Mouse (Mus musculus): Measurements from ENCODE around the gene Gadd45gip1. TPM values are rescaled to one million over a fixed set of nuclear protein-coding genes. Genes with fewer than 3 reads are reported as not detected.
A peak's percentile ranks its signal among the peaks of the same experiment; 100 is the strongest.

The Gadd45gip1 gene
- polyA plus RNA-seq, 1 experiment = 32.2 TPM

GRCm38 (mm10) chr8:84832759-84833742 lies 1.7 kb downstream of the Gadd45gip1 start:
- Histone ChIP-seq H3K27ac (replicated peaks; ENCODE audit: low read depth, low read length) (peak overlapping the region; percentile 52; the same call in 1 of the 2 replicates), H3K4me1 (ENCODE audit: control insufficient read depth, insufficient read depth, insufficient read length, low read length) (no peaks in the 10 kb centered on the region), H3K4me3 (ENCODE audit: insufficient read depth, low read depth, low read length) (peak overlapping the region; percentile 86)

GRCm38 (mm10) chr8:84834002-84834865 lies 2.9 kb downstream of the Gadd45gip1 start:
- Histone ChIP-seq H3K4me1 (ENCODE audit: control insufficient read depth, insufficient read depth, insufficient read length, low read length) (no peaks in the 10 kb centered on the region), H3K27ac (replicated peaks; ENCODE audit: low read depth, low read length) (no peak overlapping the region)

DNA sequence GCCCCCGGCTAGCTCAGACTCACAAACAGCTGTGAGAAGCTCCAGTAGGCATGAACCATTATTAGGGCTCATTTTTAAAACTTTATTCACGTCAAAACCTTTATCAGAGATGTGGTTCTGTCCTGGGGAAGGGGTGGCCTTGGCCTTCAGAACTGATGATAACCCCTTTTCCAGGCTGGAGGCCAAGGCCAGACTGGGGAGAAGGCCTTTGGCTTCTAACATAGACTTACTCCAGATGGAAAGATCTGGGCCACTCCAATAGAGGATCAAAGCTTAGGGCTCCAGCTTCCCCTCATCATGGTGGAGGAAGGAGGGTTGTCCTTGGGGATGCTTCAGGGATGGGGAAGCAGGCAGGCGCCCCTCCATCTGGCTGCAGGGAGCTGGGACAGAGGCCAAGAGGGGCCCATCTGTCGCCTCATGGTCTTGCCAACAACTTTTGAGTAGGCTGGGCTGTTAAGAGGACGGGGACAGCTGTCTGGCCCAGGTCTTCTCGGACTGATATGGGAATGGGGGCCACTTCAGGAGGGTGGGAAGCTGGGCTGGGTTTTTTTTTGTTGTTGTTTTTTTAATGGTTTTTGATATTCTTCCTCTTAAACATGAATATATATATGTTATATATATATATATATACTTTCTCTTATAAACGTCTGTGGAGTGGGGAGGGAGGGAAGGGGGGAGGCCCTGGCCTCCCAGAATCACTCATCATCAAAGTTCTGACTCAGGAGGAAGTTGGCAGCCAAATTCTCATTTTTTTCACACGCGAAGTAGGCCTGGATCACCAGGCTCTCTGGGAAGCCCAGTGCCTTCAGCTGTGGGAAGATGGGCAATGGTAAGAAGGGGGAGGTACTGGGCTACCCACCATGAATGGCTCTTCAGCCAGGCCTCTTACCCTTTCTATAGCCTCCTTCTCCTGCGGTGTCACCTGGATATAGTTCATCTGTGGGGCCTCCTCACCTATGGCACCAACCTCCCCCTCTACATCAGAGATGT lies 3.8 kb downstream of the Gadd45gip1 start:
- Histone ChIP-seq H3K4me1 (ENCODE audit: control insufficient read depth, insufficient read depth, insufficient read length, low read length) (no peaks in the 10 kb centered on the region), H3K4me3 (ENCODE audit: insufficient read depth, low read depth, low read length) (no peak overlapping the region), H3K27ac (replicated peaks; ENCODE audit: low read depth, low read length) (no peak overlapping the region)

More at GRCm38 (mm10) chr8:84834002-84834865, 2.9 kb downstream of the Gadd45gip1 start:
- no peak overlapping the region for H3K4me3 ChIP-seq (ENCODE audit: insufficient read depth, low read depth, low read length)

GRCm38 (mm10) chr8:84837149-84837911 lies 6.0 kb downstream of the Gadd45gip1 start:
- Histone ChIP-seq H3K27ac (replicated peaks; ENCODE audit: low read depth, low read length) (no peak overlapping the region), H3K4me3 (ENCODE audit: insufficient read depth, low read depth, low read length) (no peak overlapping the region)

GRCm38 (mm10) chr8:84837912-84838470 lies 6.7 kb downstream of the Gadd45gip1 start:
- Histone ChIP-seq H3K27ac (replicated peaks; ENCODE audit: low read depth, low read length) (no peak overlapping the region), H3K4me3 (ENCODE audit: insufficient read depth, low read depth, low read length) (no peak overlapping the region), H3K4me1 (ENCODE audit: control insufficient read depth, insufficient read depth, insufficient read length, low read length) (no peaks in the 10 kb centered on the region)

More at GRCm38 (mm10) chr8:84837149-84837911, 6.0 kb downstream of the Gadd45gip1 start:
- no peaks in the 10 kb centered on the region for H3K4me1 ChIP-seq (ENCODE audit: control insufficient read depth, insufficient read depth, insufficient read length, low read length)

DNA sequence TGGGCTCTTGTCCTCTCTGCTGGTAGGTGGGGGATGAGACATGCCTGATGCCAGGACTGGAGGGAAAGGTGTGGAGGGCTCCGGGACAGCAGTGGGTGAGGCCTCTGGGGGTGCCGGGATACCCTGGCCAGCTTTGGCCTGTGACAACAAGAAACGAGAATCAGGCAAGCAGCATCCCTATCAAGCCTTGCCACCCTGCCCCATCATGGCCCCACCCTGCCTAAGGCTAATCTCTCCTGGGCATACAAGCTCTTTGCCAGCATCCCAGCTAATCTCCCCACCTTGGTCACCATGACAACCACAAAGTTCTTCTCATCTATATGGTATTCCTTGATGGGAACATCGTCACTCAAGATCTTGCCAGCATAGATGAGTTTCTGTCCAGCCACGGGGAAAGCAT lies 7.2 kb downstream of the Gadd45gip1 start:
- Histone ChIP-seq H3K27ac (replicated peaks; ENCODE audit: low read depth, low read length) (no peak overlapping the region), H3K4me3 (ENCODE audit: insufficient read depth, low read depth, low read length) (no peak overlapping the region), H3K4me1 (ENCODE audit: control insufficient read depth, insufficient read depth, insufficient read length, low read length) (no peaks in the 10 kb centered on the region)

- H3K4me1 ChIP-seq (ENCODE audit: control insufficient read depth, insufficient read depth, insufficient read length, low read length) = no peaks in the 10 kb centered on the region
- peak overlapping the region; percentile 69 for H3K4me3 ChIP-seq (ENCODE audit: insufficient read depth, low read depth, low read length)
- H3K27ac ChIP-seq (replicated peaks; ENCODE audit: low read depth, low read length) = peak overlapping the region; percentile 47; the same call in 1 of the 2 replicates
These were observed 8.1 kb downstream of the Gadd45gip1 start for GRCm38 (mm10) chr8:84839411-84839810.

DNA sequence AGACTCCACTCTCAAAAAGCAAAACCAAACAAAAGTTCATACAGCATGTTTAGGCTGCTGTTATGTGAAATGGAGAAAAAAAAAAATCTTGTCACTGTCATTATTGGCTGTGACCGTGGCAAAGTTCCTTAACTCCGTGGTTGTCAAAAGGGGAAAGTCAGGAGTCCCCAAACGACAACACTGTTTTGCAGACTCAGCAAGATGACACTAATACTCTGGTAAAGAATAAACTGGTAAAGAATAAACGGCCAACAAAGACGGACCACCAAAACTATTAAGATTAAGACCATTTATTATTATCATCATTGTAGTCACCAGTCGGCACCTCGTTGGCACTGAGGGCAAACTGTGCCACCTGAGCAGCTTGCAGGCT lies 8.5 kb downstream of the Gadd45gip1 start:
- H3K4me1 ChIP-seq (ENCODE audit: control insufficient read depth, insufficient read depth, insufficient read length, low read length) = no peaks in the 10 kb centered on the region
- H3K27ac ChIP-seq (replicated peaks; ENCODE audit: low read depth, low read length) = peak overlapping the region; percentile 47
- H3K4me3 ChIP-seq (ENCODE audit: insufficient read depth, low read depth, low read length) = peak overlapping the region; percentile 69

DNA sequence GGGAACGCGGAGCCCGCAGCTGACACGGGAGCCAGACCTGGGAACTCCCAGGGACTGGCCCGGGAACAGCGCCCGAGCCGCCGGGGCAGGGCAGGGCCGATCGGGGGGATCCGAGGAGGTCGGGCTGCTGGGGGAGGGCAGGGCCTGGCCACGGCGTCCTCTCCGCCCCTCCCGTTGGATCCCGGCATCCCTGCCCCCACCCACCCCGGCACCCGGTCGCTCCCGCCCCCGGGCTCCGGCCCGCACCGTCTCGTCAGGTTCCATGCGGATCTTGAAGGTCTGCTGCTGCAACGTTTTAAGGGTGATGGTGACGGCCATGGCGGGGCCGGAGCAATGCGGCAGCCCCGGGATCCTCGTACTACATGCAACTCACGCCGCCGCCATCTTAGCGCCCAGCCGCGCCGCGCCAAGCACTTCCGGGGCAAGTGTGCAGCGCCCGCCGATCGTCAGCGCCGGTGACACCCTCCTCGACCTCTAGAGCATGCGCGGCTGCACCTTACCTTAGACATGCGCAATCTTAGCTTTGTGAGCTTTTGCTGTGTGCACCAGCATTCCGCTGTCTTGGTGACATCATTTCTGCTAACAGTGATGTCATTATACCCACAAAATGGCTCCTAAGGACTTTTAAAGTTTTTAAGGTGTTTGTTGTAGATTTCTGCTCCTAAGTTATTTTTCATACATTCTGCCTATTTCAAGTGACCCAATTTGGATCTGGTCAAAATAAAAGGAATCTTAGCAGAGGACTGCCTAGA lies 9.1 kb downstream of the Gadd45gip1 start, which contains the start of gene Rad23a:
Gene Rad23a, minus strand, starts transcription at position 418 of the 752 bp plus-strand sequence.
- Histone ChIP-seq H3K4me1 (ENCODE audit: control insufficient read depth, insufficient read depth, insufficient read length, low read length) (no peaks in the 10 kb centered on the region), H3K4me3 (ENCODE audit: insufficient read depth, low read depth, low read length) (peak within 1 kb of the TSS; percentile 69), H3K27ac (replicated peaks; ENCODE audit: low read depth, low read length) (peak within 1 kb of the TSS; percentile 60)

GRCm38 (mm10) chr8:84841514-84841913 lies 10.2 kb downstream of the Gadd45gip1 start:
- H3K27ac ChIP-seq (replicated peaks; ENCODE audit: low read depth, low read length) = peak overlapping the region; percentile 5; the same call in 1 of the 2 replicates
- no peaks in the 10 kb centered on the region for H3K4me1 ChIP-seq (ENCODE audit: control insufficient read depth, insufficient read depth, insufficient read length, low read length)

DNA sequence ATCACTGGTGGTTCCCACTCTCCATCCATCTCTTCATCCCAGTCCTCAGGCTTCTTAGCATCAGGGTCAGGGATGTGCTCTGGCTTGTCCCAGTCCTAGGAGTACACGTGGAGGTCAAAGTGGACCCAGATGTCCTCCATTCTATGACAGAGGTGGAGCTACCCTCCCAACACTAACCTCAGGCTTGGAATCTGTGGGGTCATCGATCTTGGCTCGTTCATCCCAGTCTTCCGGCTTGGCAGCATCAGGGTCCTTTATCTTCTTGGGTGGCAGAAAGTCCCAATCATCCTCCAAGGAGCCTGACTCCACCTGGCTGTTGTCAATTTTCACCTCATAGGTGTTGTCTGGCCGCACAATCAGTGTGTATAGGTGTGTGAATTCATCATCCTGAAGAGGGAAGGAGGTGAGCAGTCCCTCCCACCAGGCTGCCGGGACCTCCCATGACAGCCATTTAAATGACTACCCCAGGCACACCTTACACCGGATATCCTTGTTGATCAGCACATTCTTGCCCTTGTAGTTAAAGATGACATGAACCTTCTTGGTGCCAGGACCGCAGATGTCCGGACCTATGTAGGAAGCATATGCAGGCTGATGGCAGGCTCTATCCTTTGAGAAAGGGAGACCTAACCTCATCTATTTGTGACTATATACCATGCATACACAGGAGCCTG lies 13.2 kb downstream of the Gadd45gip1 start:
- Histone ChIP-seq H3K27ac (replicated peaks; ENCODE audit: low read depth, low read length) (no peak overlapping the region), H3K4me1 (ENCODE audit: control insufficient read depth, insufficient read depth, insufficient read length, low read length) (no peaks in the 10 kb centered on the region), H3K4me3 (ENCODE audit: insufficient read depth, low read depth, low read length) (no peak overlapping the region)

More at GRCm38 (mm10) chr8:84841514-84841913, 10.2 kb downstream of the Gadd45gip1 start:
- H3K4me3 ChIP-seq (ENCODE audit: insufficient read depth, low read depth, low read length) = no peak overlapping the region

DNA sequence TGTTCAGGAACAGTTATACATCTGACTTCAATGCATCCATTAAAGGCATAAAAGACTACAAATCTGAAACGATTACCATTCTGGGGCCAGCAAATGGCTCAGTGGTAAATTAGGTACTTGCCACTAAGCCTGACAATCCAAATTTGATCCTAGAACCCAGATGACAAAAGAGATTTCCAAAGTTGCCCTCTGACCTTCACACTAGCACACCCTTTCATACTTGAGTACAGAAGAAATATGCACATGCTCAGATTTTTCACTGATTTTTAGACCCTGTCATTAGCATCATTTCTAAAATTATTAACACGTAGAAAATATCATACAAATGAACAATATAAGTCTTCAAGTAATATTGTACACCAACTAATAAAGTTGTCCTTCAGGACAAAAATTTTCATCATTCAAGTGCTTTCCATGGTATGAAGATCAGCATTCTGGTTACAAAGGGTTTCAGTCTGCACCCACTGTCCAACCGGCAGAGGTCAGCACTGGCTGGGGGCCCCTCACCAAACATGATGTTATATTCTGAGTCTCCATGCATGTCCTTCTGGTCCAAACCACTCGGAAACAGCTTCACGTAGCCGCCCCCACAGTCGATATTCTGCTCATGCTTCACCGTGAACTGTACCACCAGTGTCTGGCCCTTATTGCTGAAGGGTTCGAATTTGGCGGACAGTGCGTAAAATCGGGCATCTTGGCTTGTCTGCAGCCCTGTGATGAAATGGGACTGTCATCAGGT lies 14.2 kb downstream of the Gadd45gip1 start:
- Histone ChIP-seq H3K4me3 (ENCODE audit: insufficient read depth, low read depth, low read length) (peak overlapping the region; percentile 84), H3K27ac (replicated peaks; ENCODE audit: low read depth, low read length) (peak overlapping the region; percentile 76; the same call in 1 of the 2 replicates), H3K4me1 (ENCODE audit: control insufficient read depth, insufficient read depth, insufficient read length, low read length) (no peaks in the 10 kb centered on the region)

Measured in brown adipose tissue, adult 24 weeks (tissue).